Mouse (Mus musculus): ENCODE measurements around the gene Foxg1.

DNA sequence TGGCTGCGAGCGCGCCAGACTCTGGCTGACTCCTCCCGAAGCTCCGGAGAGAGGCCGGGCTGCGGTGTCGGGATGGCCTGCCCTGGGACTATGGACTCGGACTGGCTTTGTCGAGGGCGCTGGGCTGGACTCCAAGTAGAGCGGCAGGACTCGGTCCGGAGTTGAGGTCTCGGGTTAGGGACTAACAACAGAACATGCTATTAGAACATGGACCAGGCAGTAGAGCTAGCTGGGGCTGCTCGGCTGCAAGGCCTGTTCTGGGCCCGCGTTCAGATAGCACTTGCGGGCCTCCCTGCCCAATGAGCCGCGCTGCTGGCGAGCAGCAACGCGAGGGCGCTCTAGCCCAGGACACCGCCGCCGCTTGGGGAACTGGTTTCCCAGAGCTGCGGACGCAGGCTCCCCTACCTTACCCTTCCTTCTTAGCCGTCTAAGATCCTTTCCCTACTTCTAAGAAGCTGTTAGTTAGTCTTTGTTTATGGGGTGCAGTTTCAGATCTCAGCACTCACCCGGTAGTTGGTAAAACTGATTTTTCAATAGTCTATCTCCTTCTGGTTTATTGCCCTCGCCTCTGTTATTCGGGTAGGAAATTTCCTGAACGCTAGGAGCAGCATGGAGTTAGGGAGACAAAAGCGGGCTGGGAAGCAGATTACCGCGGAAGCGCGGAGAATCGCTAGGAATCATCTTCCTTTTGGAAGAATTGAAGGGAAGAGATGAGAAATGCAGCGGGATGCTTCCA lies 9.0 kb downstream of the Foxg1 start:
- TF ChIP-seq CTCF (conservative IDR thresholded peaks at IDR 0.05; ENCODE audit: low read length) (peak; percentile 19; the same call in 1 of the 2 replicates), NANOG (IDR thresholded peaks at IDR 0.05; ENCODE audit: borderline replicate concordance, low read length) (no peak)

Measured in E14TG2a.4 (cell line).